In genomic region chr5:129717016-129717415, GRCm38 (mm10) we compare ENCODE assay signal across 26 mouse cellular contexts. TPM values are rescaled to one million over a fixed set of nuclear protein-coding genes. Genes with fewer than 3 reads are reported as not detected.
DNase-seq lines count a peak whose midpoint lies in the region; ATAC-seq and TF ChIP-seq lines count a peak whose summit lies in the region.
"Had no signal": no experiment of that assay in that cellular context is flagged by ENCODE, and none has a peak within 500 bp of the region (broad histone marks: within the 10 kb centered on the region; RNA-seq: fewer than 3 reads in every experiment).

No protein-coding gene starts in this region.

- WGBS in liver, embryonic 13.5 days (ENCODE audit: insufficient replicate concordance): 68% methylated on average over 9 of the region's 9 CpGs
- WGBS in liver, embryonic 11.5 days: 79% methylated on average over 9 of the region's 9 CpGs
- WGBS in liver, embryonic 14.5 days (ENCODE audit: insufficient replicate concordance): 70% methylated on average over 9 of the region's 9 CpGs

- H3K4me2 ChIP-seq in liver, embryonic 13.5 days: peak overlapping the region; percentile 88; the same call in 1 of the 2 replicates
- H3K4me2 ChIP-seq in liver, embryonic 11.5 days: no peak overlapping the region
- H3K4me2 ChIP-seq in liver, embryonic 14.5 days (ENCODE audit: low read depth): no peak overlapping the region
- H3K4me2 ChIP-seq: forebrain, embryonic 12.5 days; midbrain, embryonic 12.5 days had no signal

- H3K36me3 ChIP-seq in liver, embryonic 13.5 days: peaks cover 37% of the 10 kb centered on the region
- peaks cover 28% of the 10 kb centered on the region for H3K36me3 ChIP-seq in liver, embryonic 11.5 days (ENCODE audit: control insufficient read depth, insufficient read depth, low read length)
- peaks cover 37% of the 10 kb centered on the region for H3K36me3 ChIP-seq in E14TG2a.4 (ENCODE audit: insufficient read depth, low read length)
- peaks cover 23% of the 10 kb centered on the region for H3K36me3 ChIP-seq in liver, embryonic 14.5 days (replicated peaks; ENCODE audit: control insufficient read depth, insufficient read depth, low read depth)

- no peak overlapping the region for H3K27ac ChIP-seq in liver, embryonic 13.5 days
- H3K27ac ChIP-seq in liver, embryonic 11.5 days (ENCODE audit: low read depth, low read length): no peak overlapping the region
- H3K27ac ChIP-seq in liver, embryonic 14.5 days: no peak overlapping the region
- H3K27ac ChIP-seq: embryonic facial prominence, embryonic 10.5 days; forebrain, embryonic 12.5 days; heart, embryonic 15.5 days; limb, embryonic 12.5 days; macrophage; midbrain, embryonic 12.5 days; neural tube, embryonic 13.5 days had no signal

- no peaks in the 10 kb centered on the region for H3K27me3 ChIP-seq in liver, embryonic 13.5 days
- H3K27me3 ChIP-seq in liver, embryonic 11.5 days (replicated peaks; ENCODE audit: control insufficient read depth, insufficient read depth, low read length): no peaks in the 10 kb centered on the region
- no peaks in the 10 kb centered on the region for H3K27me3 ChIP-seq in E14TG2a.4 (ENCODE audit: insufficient read depth, low read length)
- no peaks in the 10 kb centered on the region for H3K27me3 ChIP-seq in liver, embryonic 14.5 days (ENCODE audit: control insufficient read depth, insufficient read depth, low read length)
- H3K27me3 ChIP-seq: heart, embryonic 15.5 days; midbrain, embryonic 12.5 days; neural tube, embryonic 13.5 days had no signal

- TF ChIP-seq EP300 in liver, embryonic 14.5 days (IDR thresholded peaks at IDR 0.05; ENCODE audit: low read depth): no peak

- DNase-seq in CD4-positive, CD25-positive, alpha-beta regulatory T cell, adult 2 months (ENCODE audit: low read depth, low spot score): peak; percentile 17
- no peak for DNase-seq in liver, embryonic 13.5 days
- no peak for DNase-seq in liver, embryonic 11.5 days (ENCODE audit: low spot score)
- DNase-seq in liver, embryonic 14.5 days (ENCODE audit: low read depth in 3 of 3, low spot score in 3 of 3): no peak
- DNase-seq in left cerebral cortex, adult 8-10 months (ENCODE audit: low spot score in 2 of 2): no peak
- DNase-seq in spleen, postnatal 10 days (ENCODE audit: low spot score in 2 of 2): no peak
- DNase-seq: cerebellum, adult 8-10 months; gastrocnemius, postnatal 14 days; heart, adult 18-20 months; kidney, adult 8-10 months; kidney, postnatal 25 days; layer of hippocampus, adult 9-11 months; lung, adult 18-20 months; thymus, adult 18-20 months had no signal

- peaks cover 22% of the 10 kb centered on the region for H3K4me1 ChIP-seq in liver, embryonic 13.5 days (replicated peaks)
- peaks cover 6% of the 10 kb centered on the region for H3K4me1 ChIP-seq in liver, embryonic 11.5 days (replicated peaks; ENCODE audit: control insufficient read depth, insufficient read depth, low read length)
- peaks cover 46% of the 10 kb centered on the region for H3K4me1 ChIP-seq in E14TG2a.4 (replicated peaks; ENCODE audit: low read depth, low read length)
- H3K4me1 ChIP-seq in liver, embryonic 14.5 days (replicated peaks; ENCODE audit: control insufficient read depth in 2 of 2, insufficient read depth in 2 of 2, low read length in 1 of 2): peaks cover 3 to 6% of the 10 kb centered on the region in 2 experiments

- TF ChIP-seq CTCF in E14TG2a.4 (conservative IDR thresholded peaks at IDR 0.05; ENCODE audit: low read length): peak; percentile 48
- TF ChIP-seq CTCF in liver, embryonic 14.5 days (IDR thresholded peaks at IDR 0.05; ENCODE audit: low read depth): peak; percentile 34; the same call in 1 of the 2 replicates

- H3K9ac ChIP-seq in liver, embryonic 13.5 days: no peak overlapping the region
- H3K9ac ChIP-seq in liver, embryonic 11.5 days (ENCODE audit: low read depth, low read length): no peak overlapping the region
- no peak overlapping the region for H3K9ac ChIP-seq in liver, embryonic 14.5 days (replicated peaks)
- H3K9ac ChIP-seq: forebrain, embryonic 12.5 days; heart, embryonic 15.5 days; midbrain, embryonic 12.5 days had no signal

- no peaks in the 10 kb centered on the region for H3K9me3 ChIP-seq in liver, embryonic 13.5 days (replicated peaks)
- no peaks in the 10 kb centered on the region for H3K9me3 ChIP-seq in liver, embryonic 11.5 days (ENCODE audit: control insufficient read depth, low read length)
- no peaks in the 10 kb centered on the region for H3K9me3 ChIP-seq in E14TG2a.4 (ENCODE audit: low read length)
- H3K9me3 ChIP-seq in liver, embryonic 14.5 days (ENCODE audit: control insufficient read depth, low read length): no peaks in the 10 kb centered on the region
- H3K9me3 ChIP-seq: embryonic facial prominence, embryonic 10.5 days; forebrain, embryonic 12.5 days; heart, embryonic 15.5 days; midbrain, embryonic 12.5 days; neural tube, embryonic 13.5 days had no signal

- no peak for ATAC-seq in CD4-positive, CD25-positive, alpha-beta regulatory T cell, adult 4 months
- no peak for ATAC-seq in liver, embryonic 13.5 days (ENCODE audit: low read depth)
- no peak for ATAC-seq in liver, embryonic 11.5 days (replicated peaks; ENCODE audit: low FRiP score)
- ATAC-seq in liver, embryonic 14.5 days (ENCODE audit: insufficient read depth): no peak

- peak overlapping the region; percentile 86; the same call in 1 of the 2 replicates for H3K4me3 ChIP-seq in liver, embryonic 13.5 days (replicated peaks)
- H3K4me3 ChIP-seq in liver, embryonic 11.5 days (ENCODE audit: low read depth, low read length): no peak overlapping the region
- no peak overlapping the region for H3K4me3 ChIP-seq in E14TG2a.4 (replicated peaks; ENCODE audit: low read length)
- no peak overlapping the region for H3K4me3 ChIP-seq in liver, embryonic 14.5 days (ENCODE audit: insufficient read depth in 1 of 2, low read depth in 2 of 2, low read length in 2 of 2)
- H3K4me3 ChIP-seq: forebrain, embryonic 12.5 days; heart, embryonic 15.5 days had no signal

RNA-seq across cellular contexts. Expression of gene Mrps17, which starts 1.7 kb away (rescaled TPM):
- polyA plus RNA-seq in CD4-positive, CD25-positive, alpha-beta regulatory T cell, adult 4 months (2017; shearing (Covaris generic)): 100 to 1,000 TPM; 104 to 138 TPM
- polyA plus RNA-seq in liver, embryonic 13.5 days (2015; fragmentation: Nextera tagmentation; extraction: Ambion mirVana): 131 and 133 TPM in 2 replicates
- polyA plus RNA-seq in liver, embryonic 11.5 days (2014; fragmentation: Nextera tagmentation; extraction: Ambion mirVana): 209 and 221 TPM in 2 replicates
- 46.8 and 54.6 TPM in 2 replicates for polyA plus RNA-seq in liver, embryonic 14.5 days (2012; rRNA removed)
- 111 TPM in 2 replicates for polyA plus RNA-seq in liver, embryonic 14.5 days (2014; fragmentation: Nextera tagmentation; extraction: Ambion mirVana)
- total RNA-seq in left cerebral cortex, adult 8-10 months (2022): 10 to 100 TPM; 73.7 to 91.9 (median 81.3) TPM

RNA-seq across cellular contexts. Expression of gene Nipsnap2, which starts 7.8 kb away (rescaled TPM):
- 10 to 100 TPM; 64.4 to 83.3 TPM for polyA plus RNA-seq in CD4-positive, CD25-positive, alpha-beta regulatory T cell, adult 4 months (2017; shearing (Covaris generic))
- polyA plus RNA-seq in liver, embryonic 13.5 days (2015; fragmentation: Nextera tagmentation; extraction: Ambion mirVana): 28.4 and 29.7 TPM in 2 replicates
- 58.7 and 58.9 TPM in 2 replicates for polyA plus RNA-seq in liver, embryonic 11.5 days (2014; fragmentation: Nextera tagmentation; extraction: Ambion mirVana)
- 8.5 and 15.9 TPM in 2 replicates for polyA plus RNA-seq in liver, embryonic 14.5 days (2012; rRNA removed)
- 22.6 and 22.8 TPM in 2 replicates for polyA plus RNA-seq in liver, embryonic 14.5 days (2014; fragmentation: Nextera tagmentation; extraction: Ambion mirVana)
- 10 to 100 TPM; 87.2 to 95.0 (median 91.5) TPM for total RNA-seq in left cerebral cortex, adult 8-10 months (2022)

RNA-seq across cellular contexts. Expression of gene Sept14, which starts 8.7 kb away (rescaled TPM):
- not detected for polyA plus RNA-seq in CD4-positive, CD25-positive, alpha-beta regulatory T cell, adult 4 months (2017; shearing (Covaris generic))
- polyA plus RNA-seq in liver, embryonic 13.5 days (2015; fragmentation: Nextera tagmentation; extraction: Ambion mirVana): not detected in 2 replicates
- polyA plus RNA-seq in liver, embryonic 11.5 days (2014; fragmentation: Nextera tagmentation; extraction: Ambion mirVana): not detected in 2 replicates
- not detected in 2 replicates for polyA plus RNA-seq in liver, embryonic 14.5 days (2012; rRNA removed)
- polyA plus RNA-seq in liver, embryonic 14.5 days (2014; fragmentation: Nextera tagmentation; extraction: Ambion mirVana): not detected in 2 replicates
- not detected for total RNA-seq in left cerebral cortex, adult 8-10 months (2022)
- total RNA-seq: common myeloid progenitor, adult 5-6 weeks; gastrocnemius, postnatal 14 days; heart, adult 18-20 months; hematopoietic stem cell, adult 5-6 weeks had no signal
- polyA plus RNA-seq: embryonic facial prominence, embryonic 10.5 days; forebrain, embryonic 12.5 days; heart, embryonic 15.5 days; limb, embryonic 12.5 days; macrophage; midbrain, embryonic 12.5 days; neural tube, embryonic 13.5 days; small intestine, adult 2 months had no signal

RNA-seq across cellular contexts. Expression of gene Zfp11, which starts 47.1 kb away (rescaled TPM):
- 1 to 10 TPM; 2.6 to 3.8 TPM for polyA plus RNA-seq in CD4-positive, CD25-positive, alpha-beta regulatory T cell, adult 4 months (2017; shearing (Covaris generic))
- polyA plus RNA-seq in liver, embryonic 13.5 days (2015; fragmentation: Nextera tagmentation; extraction: Ambion mirVana): 0.73 and 0.94 TPM in 2 replicates
- polyA plus RNA-seq in liver, embryonic 11.5 days (2014; fragmentation: Nextera tagmentation; extraction: Ambion mirVana): 3.2 and 3.7 TPM in 2 replicates
- 0.67 and 0.75 TPM in 2 replicates for polyA plus RNA-seq in liver, embryonic 14.5 days (2012; rRNA removed)
- 0.61 and 0.65 TPM in 2 replicates for polyA plus RNA-seq in liver, embryonic 14.5 days (2014; fragmentation: Nextera tagmentation; extraction: Ambion mirVana)
- total RNA-seq in left cerebral cortex, adult 8-10 months (2022): 1 to 10 TPM; 6.0 to 7.0 (median 6.2) TPM
